Mouse (Mus musculus) heart, adult 2 months (tissue): ENCODE measurements around the gene Map3k5. TPM values are rescaled to one million over a fixed set of nuclear protein-coding genes. Genes with fewer than 3 reads are reported as not detected.
A peak's percentile ranks its signal among the peaks of the same experiment; 100 is the strongest.

ENCODE experiments used
- DNase-seq, 2 experiments: peaks; one replicate each; pipeline ENCODE4 v3.0.0; 2021
- H3K27ac ChIP-seq: fragments of 200-600 bp; 2 replicates; pipeline ENCODE4 v1.8.1; 2022
- H3K27me3 ChIP-seq: fragments of 200-500 bp; 2 replicates; pipeline ENCODE4 v1.6.1; 2012; ENCODE audit warnings: mild to moderate bottlenecking, low read length, inconsistent platforms, mixed read lengths; ENCODE audit not compliant: control insufficient read depth, insufficient read depth
- H3K36me3 ChIP-seq: fragments of 200-500 bp; 2 replicates; pipeline ENCODE4 v1.6.1; 2012; ENCODE audit warnings: low read length, inconsistent platforms; ENCODE audit not compliant: control insufficient read depth, insufficient read depth
- H3K4me1 ChIP-seq: fragments of 200-500 bp; 2 replicates; pipeline ENCODE4 v1.6.1; 2011; ENCODE audit warnings: low read length; ENCODE audit not compliant: control insufficient read depth, insufficient read depth
- H3K4me3 ChIP-seq: fragments of 200-600 bp; 2 replicates; pipeline ENCODE4 v1.8.1; 2022
- H3K79me2 ChIP-seq: fragments of 200-500 bp; replicated peaks from 2 replicates; pipeline ENCODE4 v1.6.1; 2012; ENCODE audit warnings: mild to moderate bottlenecking, inconsistent platforms, low read length, moderate library complexity, mixed read lengths; ENCODE audit not compliant: control insufficient read depth, insufficient read depth
- H3K9ac ChIP-seq: fragments of 200-500 bp; 2 replicates; pipeline ENCODE4 v1.6.1; 2012; ENCODE audit warnings: low read depth, mild to moderate bottlenecking, control low read depth, inconsistent platforms, low read length, mixed read lengths
- CTCF ChIP-seq: fragments of 200-600 bp; IDR thresholded peaks from 2 replicates; pipeline ENCODE4 v1.8.1; 2022; ENCODE audit warnings: antibody characterized with exemption, mild to moderate bottlenecking, moderate library complexity
- EP300 ChIP-seq: fragments of 200-500 bp; IDR thresholded peaks from 2 replicates; pipeline ENCODE4 v1.6.1; 2011; ENCODE audit warnings: low read depth, low read length, control low read depth; ENCODE audit not compliant: insufficient read depth
- POLR2A ChIP-seq: fragments of 200-500 bp; IDR thresholded peaks from 2 replicates; pipeline ENCODE4 v1.6.1; 2011; ENCODE audit warnings: mild to moderate bottlenecking, low read depth, low read length, control low read depth; ENCODE audit not compliant: insufficient read depth
- WGBS: fragments of 180-500 bp; shearing (Covaris S2); methylation state at CpG from one replicate; pipeline ENCODE4 v1.1.7; 2018; 5-methylcytosine and 5-hydroxymethylcytosine counted together
- intact Hi-C: fragments of 180-260 bp; cut with DNase I; formaldehyde crosslinking; loops from one replicate; pipeline ENCODE4 v1.15.1; 2025
- polyA plus RNA-seq: library from polyadenylated mRNA; depleted of rRNA; stranded (reverse); fragments of >200 nt; gene quantifications from 2 replicates; pipeline ENCODE4 v1.2.3, GENCODE M21; 2012
- total RNA-seq, 2 experiments: library from RNA; stranded (reverse); gene quantifications; 2 replicates each; pipeline ENCODE4 v1.2.3; 2021

Gene Map3k5
- total and polyA plus RNA-seq, 3 experiments, result 7.6 to 45.3 (median 42.6) TPM

DNA sequence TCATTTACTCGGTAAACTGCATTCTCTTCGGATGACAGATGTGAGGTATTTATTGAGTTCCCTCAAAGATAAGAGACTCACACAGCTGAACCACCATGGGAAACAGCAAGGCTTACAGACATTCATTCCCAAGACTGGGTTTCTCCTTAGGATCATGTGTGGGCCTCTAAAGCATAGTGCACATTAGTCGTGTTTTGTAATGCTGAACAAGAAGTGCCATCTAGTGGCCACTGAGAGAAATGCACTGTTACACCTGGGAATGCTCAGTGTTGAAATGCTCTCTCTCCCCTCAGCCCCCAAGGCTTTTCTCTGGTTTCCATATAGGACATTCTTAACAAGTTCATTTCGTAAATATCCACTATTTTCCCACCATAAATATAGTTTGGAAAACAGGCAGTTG, 191.0 kb downstream of the Map3k5 start:
- Histone ChIP-seq H3K79me2 (no peaks in the 10 kb centered on the region), H3K9ac (no peak overlapping the region), H3K36me3 (no peaks in the 10 kb centered on the region), H3K4me3 (no peak overlapping the region), H3K27ac (no peak overlapping the region), H3K27me3 (no peaks in the 10 kb centered on the region), H3K4me1 (peaks cover 2% of the 10 kb centered on the region; the same call in 1 of the 2 replicates)
- TF ChIP-seq EP300 (peak; percentile 56; the same call in 1 of the 2 replicates), CTCF (no peak; the same call in 1 of the 2 replicates), POLR2A (no peak)
- WGBS, result 40% methylated on average over 4 of the region's 4 CpGs
- intact Hi-C loops, result loop anchor here (2.0 to 10.0 kb wide), 5 partner anchors 20 to 880 kb away; no protein-coding TSS in a partner anchor
- DNase-seq, result peak; percentile 40 to 48

GRCm38 (mm10) chr10:20132933-20133652, 198.8 kb downstream of the Map3k5 start:
- TF ChIP-seq EP300 (no peak), CTCF (no peak), POLR2A (no peak)
- peaks cover 1% of the 10 kb centered on the region; the same call in 1 of the 2 replicates for H3K4me1 ChIP-seq
- no peak overlapping the region for H3K4me3 ChIP-seq
- intact Hi-C loops, result no loop called here
- WGBS, result 90% methylated on average over 12 of the region's 12 CpGs
- H3K79me2 ChIP-seq, result no peaks in the 10 kb centered on the region
- H3K27ac ChIP-seq, result no peak overlapping the region
- no peak overlapping the region for H3K9ac ChIP-seq
- no peak for DNase-seq
- H3K27me3 ChIP-seq, result no peaks in the 10 kb centered on the region
- peaks cover 3% of the 10 kb centered on the region; the same call in 1 of the 2 replicates for H3K36me3 ChIP-seq

DNA sequence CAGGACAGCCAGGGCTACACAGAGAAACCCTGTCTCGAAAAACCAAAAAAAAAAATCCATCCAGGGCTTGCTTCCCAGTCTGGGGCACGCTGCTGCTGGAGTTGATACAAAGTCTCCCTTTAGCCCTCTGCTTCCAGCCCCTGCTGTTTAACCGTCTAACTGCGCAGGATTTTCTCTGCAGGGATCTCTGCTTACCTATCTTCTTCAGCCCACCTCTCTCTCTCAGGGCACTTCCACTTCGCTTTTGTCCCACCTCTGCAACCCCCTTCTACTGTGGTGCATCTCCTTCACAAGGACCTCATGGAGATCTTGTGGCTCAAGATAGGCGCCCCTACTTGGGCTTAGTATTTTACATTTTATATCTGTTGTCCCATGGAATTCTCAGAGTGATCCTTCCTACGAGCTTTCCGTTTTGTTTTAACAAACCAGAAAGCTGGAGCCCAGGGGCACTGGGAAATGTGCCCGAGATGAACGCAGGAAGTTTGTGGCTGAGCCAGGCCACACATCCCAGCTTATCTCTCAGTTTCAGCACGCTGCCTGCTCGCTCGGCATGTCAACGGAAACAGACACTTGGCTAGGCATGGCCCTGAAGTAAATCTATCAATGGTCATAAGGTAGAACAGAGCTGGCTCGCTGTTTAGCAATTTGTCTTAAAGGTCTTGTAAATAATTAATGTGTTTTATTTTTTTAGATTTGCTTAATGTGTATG, 201.2 kb downstream of the Map3k5 start:
- Histone ChIP-seq H3K4me3 (no peak overlapping the region), H3K9ac (no peak overlapping the region), H3K79me2 (no peaks in the 10 kb centered on the region; the same call in 1 of the 2 replicates), H3K27ac (no peak overlapping the region), H3K36me3 (peaks cover 3% of the 10 kb centered on the region), H3K27me3 (no peaks in the 10 kb centered on the region), H3K4me1 (peaks cover 1% of the 10 kb centered on the region; the same call in 1 of the 2 replicates)
- intact Hi-C loops, result no loop called here
- DNase-seq, result peak in 1 of 2 experiments; percentile 42
- no peak for TF ChIP-seq EP300
- TF ChIP-seq POLR2A, result no peak
- TF ChIP-seq CTCF, result no peak
- WGBS, result 27% methylated on average over 15 of the region's 15 CpGs

DNA sequence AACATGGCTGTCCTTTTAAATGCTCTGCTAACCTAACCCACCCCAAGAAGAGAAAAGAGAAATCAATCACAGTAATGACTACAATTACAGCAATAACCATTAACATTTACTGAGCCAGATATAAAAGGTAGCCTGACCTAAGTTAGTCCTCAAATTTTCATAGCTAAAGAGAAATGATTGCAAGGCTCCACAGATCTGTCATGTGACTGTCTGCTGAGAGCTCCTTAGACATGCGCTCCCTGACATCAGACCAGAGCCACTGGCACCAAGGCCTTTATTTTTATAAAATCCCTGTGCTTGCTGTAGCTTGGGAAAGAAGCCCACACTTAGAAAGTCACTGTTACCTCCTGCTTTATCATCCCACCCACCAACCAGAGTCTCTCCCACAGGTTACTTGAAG, 202.2 kb downstream of the Map3k5 start:
- H3K27ac ChIP-seq, result no peak overlapping the region
- no peaks in the 10 kb centered on the region; the same call in 1 of the 2 replicates for H3K79me2 ChIP-seq
- TF ChIP-seq CTCF (no peak), POLR2A (no peak), EP300 (no peak)
- H3K4me3 ChIP-seq, result no peak overlapping the region
- no peak overlapping the region for H3K9ac ChIP-seq
- no peak for DNase-seq
- no peaks in the 10 kb centered on the region for H3K27me3 ChIP-seq
- H3K4me1 ChIP-seq, result peaks cover 1% of the 10 kb centered on the region; the same call in 1 of the 2 replicates
- peaks cover 3% of the 10 kb centered on the region for H3K36me3 ChIP-seq
- WGBS, result 94% methylated on average over 1 of the region's 1 CpGs
- intact Hi-C loops, result no loop called here

DNA sequence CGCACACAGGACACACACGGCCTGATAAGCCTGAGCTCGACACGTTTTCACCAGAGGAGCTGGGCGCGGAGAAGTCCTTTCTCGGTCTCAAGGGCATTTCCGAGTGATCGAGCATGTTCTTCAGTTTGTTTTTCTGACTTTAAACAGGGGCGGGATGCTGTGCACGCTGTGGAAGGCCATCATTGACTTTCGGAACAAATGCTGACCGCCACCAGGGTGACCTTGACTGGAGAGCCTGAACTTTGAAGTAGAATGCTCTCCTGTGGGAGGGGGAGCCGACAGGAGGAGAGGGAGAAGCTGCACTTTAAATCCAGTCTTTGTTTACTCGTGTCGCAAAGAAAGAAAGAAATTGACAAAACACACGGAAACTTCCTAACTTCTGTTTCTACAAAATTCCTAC, 207.1 kb downstream of the Map3k5 start:
- Histone ChIP-seq H3K27ac (no peak overlapping the region), H3K9ac (no peak overlapping the region), H3K4me1 (no peaks in the 10 kb centered on the region; the same call in 1 of the 2 replicates), H3K79me2 (no peaks in the 10 kb centered on the region; the same call in 1 of the 2 replicates), H3K36me3 (no peaks in the 10 kb centered on the region; the same call in 1 of the 2 replicates), H3K27me3 (no peaks in the 10 kb centered on the region), H3K4me3 (no peak overlapping the region)
- intact Hi-C loops, result no loop called here
- TF ChIP-seq EP300 (no peak), CTCF (no peak), POLR2A (no peak)
- DNase-seq, result no peak
- WGBS, result 71% methylated on average over 17 of the region's 17 CpGs
